ENCODE assay signal across 8 mouse cellular contexts in genomic region chr2:122366706-122367105, GRCm38 (mm10). TPM values are rescaled to one million over a fixed set of nuclear protein-coding genes. Genes with fewer than 3 reads are reported as not detected.
DNase-seq lines count a peak whose midpoint lies in the region; ATAC-seq and TF ChIP-seq lines count a peak whose summit lies in the region.

No protein-coding gene starts in this region.

- peak overlapping the region; percentile 88 for H3K4me2 ChIP-seq in kidney, embryonic 14.5 days (replicated peaks; ENCODE audit: low read depth, low read length)
- peak overlapping the region; percentile 88 for H3K4me2 ChIP-seq in forebrain, embryonic 14.5 days (ENCODE audit: low read length)
- H3K4me2 ChIP-seq in midbrain, embryonic 12.5 days (replicated peaks), result peak overlapping the region; percentile 86

- peak overlapping the region; percentile 23; the same call in 1 of the 2 replicates for H3K9ac ChIP-seq in kidney, embryonic 14.5 days (ENCODE audit: low read depth, low read length)
- H3K9ac ChIP-seq in forebrain, embryonic 14.5 days (ENCODE audit: low read length), result peak overlapping the region; percentile 8; the same call in 1 of the 2 replicates
- peak overlapping the region; percentile 44 for H3K9ac ChIP-seq in midbrain, embryonic 12.5 days (replicated peaks)

- DNase-seq in kidney, postnatal 4 days, result no peak
- peak; percentile 77 to 85 for DNase-seq in cerebellum, adult 2 months
- no peak for DNase-seq in forebrain, embryonic 14.5 days (ENCODE audit: low spot score)
- DNase-seq in frontal cortex, postnatal 14 days (ENCODE audit: low spot score in 2 of 2), result no peak
- DNase-seq in thymus, postnatal 0 days (ENCODE audit: low spot score), result no peak
- DNase-seq in frontal cortex, postnatal 25 days (ENCODE audit: low spot score in 2 of 2), result no peak

- no peak for TF ChIP-seq CTCF in cerebellum, adult 2 months (IDR thresholded peaks at IDR 0.05; ENCODE audit: borderline replicate concordance, insufficient read depth, low read depth, low read length)

- H3K9me3 ChIP-seq in kidney, embryonic 14.5 days (ENCODE audit: control insufficient read depth, low read length), result no peaks in the 10 kb centered on the region
- no peaks in the 10 kb centered on the region for H3K9me3 ChIP-seq in forebrain, embryonic 14.5 days (replicated peaks; ENCODE audit: control insufficient read depth, low read length)
- no peaks in the 10 kb centered on the region for H3K9me3 ChIP-seq in midbrain, embryonic 12.5 days

- no peak overlapping the region for H3K4me3 ChIP-seq in kidney, embryonic 14.5 days (ENCODE audit: low read length)
- peak overlapping the region; percentile 96 for H3K4me3 ChIP-seq in cerebellum, adult 2 months (replicated peaks; ENCODE audit: insufficient read depth, low read depth, low read length)
- peak overlapping the region; percentile 84 for H3K4me3 ChIP-seq in forebrain, embryonic 14.5 days (ENCODE audit: low read depth, low read length)
- peak overlapping the region; percentile 94 for H3K4me3 ChIP-seq in midbrain, embryonic 12.5 days

- no peaks in the 10 kb centered on the region for H3K36me3 ChIP-seq in kidney, embryonic 14.5 days (ENCODE audit: control insufficient read depth, insufficient read depth, low read length)
- H3K36me3 ChIP-seq in forebrain, embryonic 14.5 days (ENCODE audit: control insufficient read depth, insufficient read depth, low read length), result peaks cover 9% of the 10 kb centered on the region; the same call in 1 of the 2 replicates
- peaks cover 19% of the 10 kb centered on the region; the same call in 1 of the 2 replicates for H3K36me3 ChIP-seq in midbrain, embryonic 12.5 days

- peaks cover 3% of the 10 kb centered on the region; the same call in 1 of the 2 replicates for H3K27me3 ChIP-seq in kidney, embryonic 14.5 days (ENCODE audit: control insufficient read depth, insufficient read depth, low read length)
- H3K27me3 ChIP-seq in cerebellum, adult 2 months (ENCODE audit: control insufficient read depth, insufficient read depth, low read length), result no peaks in the 10 kb centered on the region
- peaks cover 8% of the 10 kb centered on the region for H3K27me3 ChIP-seq in forebrain, embryonic 14.5 days (replicated peaks; ENCODE audit: control insufficient read depth, insufficient read depth, low read length)
- peaks cover 14% of the 10 kb centered on the region for H3K27me3 ChIP-seq in midbrain, embryonic 12.5 days

- ATAC-seq in kidney, embryonic 14.5 days (ENCODE audit: low FRiP score, low TSS enrichment), result no peak
- ATAC-seq in forebrain, embryonic 14.5 days, result no peak
- ATAC-seq in midbrain, embryonic 12.5 days (ENCODE audit: low FRiP score, low read depth), result no peak

- whole genome bisulfite sequencing in kidney, embryonic 14.5 days, result 30% methylated on average over 5 of the region's 5 CpGs
- 5% methylated on average over 5 of the region's 5 CpGs for WGBS in cerebellum, adult 2 months
- 42% methylated on average over 5 of the region's 5 CpGs for WGBS in forebrain, embryonic 14.5 days
- WGBS in midbrain, embryonic 12.5 days, result 26% methylated on average over 5 of the region's 5 CpGs

- no peak overlapping the region for H3K27ac ChIP-seq in kidney, embryonic 14.5 days (ENCODE audit: low read depth, low read length)
- peak overlapping the region; percentile 93 for H3K27ac ChIP-seq in cerebellum, adult 2 months (ENCODE audit: insufficient read depth, low read length)
- H3K27ac ChIP-seq in forebrain, embryonic 14.5 days (ENCODE audit: low read depth, low read length), result peak overlapping the region; percentile 44
- H3K27ac ChIP-seq in midbrain, embryonic 12.5 days (replicated peaks), result peak overlapping the region; percentile 61

- peaks cover 25% of the 10 kb centered on the region for H3K4me1 ChIP-seq in kidney, embryonic 14.5 days (ENCODE audit: control insufficient read depth, insufficient read depth, low read length)
- H3K4me1 ChIP-seq in cerebellum, adult 2 months (ENCODE audit: control insufficient read depth, insufficient read depth, low read length), result peaks cover 34% of the 10 kb centered on the region
- peaks cover 25% of the 10 kb centered on the region for H3K4me1 ChIP-seq in forebrain, embryonic 14.5 days (ENCODE audit: control insufficient read depth, insufficient read depth, low read length)
- peaks cover 40% of the 10 kb centered on the region for H3K4me1 ChIP-seq in midbrain, embryonic 12.5 days

- no peak for TF ChIP-seq POLR2A in cerebellum, adult 2 months (IDR thresholded peaks at IDR 0.05; ENCODE audit: borderline replicate concordance, insufficient read depth, low read length)

RNA-seq across cellular contexts. Expression of gene Shf, which starts 2.3 kb away (rescaled TPM):
- polyA plus RNA-seq in kidney, embryonic 14.5 days (2014; fragmentation: Nextera tagmentation; extraction: Ambion mirVana), result 3.5 and 5.5 TPM in 2 replicates
- 344 and 410 TPM in 2 replicates for polyA plus RNA-seq in cerebellum, adult 2 months (2012; rRNA removed)
- polyA plus RNA-seq in forebrain, embryonic 14.5 days (2014; fragmentation: Nextera tagmentation; extraction: Ambion mirVana), result 9.7 and 12.4 TPM in 2 replicates
- polyA plus RNA-seq in midbrain, embryonic 12.5 days (2016; fragmentation: Nextera tagmentation; extraction: Ambion mirVana), result 9.2 TPM in 2 replicates
- 3.4 and 3.9 TPM in 2 replicates for polyA plus RNA-seq in thymus, postnatal 0 days (2015; fragmentation: Nextera tagmentation; extraction: Ambion mirVana)

RNA-seq across cellular contexts. Expression of gene Duox1, which starts 51.2 kb away (rescaled TPM):
- not detected in 2 replicates for polyA plus RNA-seq in kidney, embryonic 14.5 days (2014; fragmentation: Nextera tagmentation; extraction: Ambion mirVana)
- polyA plus RNA-seq in cerebellum, adult 2 months (2012; rRNA removed), result 0.05 TPM in 2 replicates
- polyA plus RNA-seq in forebrain, embryonic 14.5 days (2014; fragmentation: Nextera tagmentation; extraction: Ambion mirVana), result 0.06 TPM in 1 of 2 replicates, not detected in the other
- 0.12 and 0.18 TPM in 2 replicates for polyA plus RNA-seq in midbrain, embryonic 12.5 days (2016; fragmentation: Nextera tagmentation; extraction: Ambion mirVana)
- polyA plus RNA-seq in thymus, postnatal 0 days (2015; fragmentation: Nextera tagmentation; extraction: Ambion mirVana), result 0.08 and 0.16 TPM in 2 replicates

RNA-seq across cellular contexts. Expression of gene Duoxa1, which starts 53.2 kb away (rescaled TPM):
- polyA plus RNA-seq in kidney, embryonic 14.5 days (2014; fragmentation: Nextera tagmentation; extraction: Ambion mirVana), result not detected in 2 replicates
- 0.19 TPM in 1 of 2 replicates, not detected in the other for polyA plus RNA-seq in cerebellum, adult 2 months (2012; rRNA removed)
- polyA plus RNA-seq in forebrain, embryonic 14.5 days (2014; fragmentation: Nextera tagmentation; extraction: Ambion mirVana), result not detected in 2 replicates
- 0.43 and 0.64 TPM in 2 replicates for polyA plus RNA-seq in midbrain, embryonic 12.5 days (2016; fragmentation: Nextera tagmentation; extraction: Ambion mirVana)
- polyA plus RNA-seq in thymus, postnatal 0 days (2015; fragmentation: Nextera tagmentation; extraction: Ambion mirVana), result 2.1 and 2.3 TPM in 2 replicates

RNA-seq across cellular contexts. Expression of gene Slc28a2, which starts 59.6 kb away (rescaled TPM):
- polyA plus RNA-seq in kidney, embryonic 14.5 days (2014; fragmentation: Nextera tagmentation; extraction: Ambion mirVana), result 0.39 and 0.47 TPM in 2 replicates
- polyA plus RNA-seq in cerebellum, adult 2 months (2012; rRNA removed), result 0.10 and 0.43 TPM in 2 replicates
- not detected in 2 replicates for polyA plus RNA-seq in forebrain, embryonic 14.5 days (2014; fragmentation: Nextera tagmentation; extraction: Ambion mirVana)
- polyA plus RNA-seq in midbrain, embryonic 12.5 days (2016; fragmentation: Nextera tagmentation; extraction: Ambion mirVana), result not detected in 2 replicates
- polyA plus RNA-seq in thymus, postnatal 0 days (2015; fragmentation: Nextera tagmentation; extraction: Ambion mirVana), result 25.0 and 29.1 TPM in 2 replicates

Comparison
In these comparisons a context has a peak if more than half of its experiments do, and no peak if none do; other contexts are left out.
1. DNase-seq: peak in cerebellum, adult 2 months (2 of 2); none in kidney, postnatal 4 days (0 of 2), forebrain, embryonic 14.5 days (single experiment), frontal cortex, postnatal 14 days (0 of 2), thymus, postnatal 0 days (single experiment) and frontal cortex, postnatal 25 days (0 of 2).
2. RNA of gene Shf, which starts 2.3 kb away (polyA plus RNA-seq): 344 to 410 TPM in cerebellum, adult 2 months; 9.7 to 12.4 TPM in forebrain, embryonic 14.5 days, 9.2 TPM in midbrain, embryonic 12.5 days, 3.4 to 3.9 TPM in thymus, postnatal 0 days and 3.5 to 5.5 TPM in kidney, embryonic 14.5 days; every median in the first group is over 10 times any median in the second.
3. Peak in every context shown above with its lines, with median percentiles within 50 percentile points of each other: H3K4me2 ChIP-seq and H3K9ac ChIP-seq.